Mouse (Mus musculus) bone marrow macrophage, adult 2 months (primary cell): ENCODE data around the gene Rnase1. TPM values are rescaled to one million over a fixed set of nuclear protein-coding genes. Genes with fewer than 3 reads are reported as not detected.
A peak's percentile ranks its signal among the peaks of the same experiment; 100 is the strongest.

ENCODE experiments used
- H3K27ac ChIP-seq: 2 replicates; pipeline ENCODE4 v1.5.1; 2012; ENCODE audit warnings: low read depth, low read length; ENCODE audit not compliant: insufficient read depth
- H3K4me1 ChIP-seq: 2 replicates; pipeline ENCODE4 v1.6.1; 2012; ENCODE audit warnings: low read length; ENCODE audit not compliant: control insufficient read depth, insufficient read depth
- H3K4me3 ChIP-seq: 2 replicates; pipeline ENCODE4 v1.5.1; 2012; ENCODE audit warnings: mild to moderate bottlenecking, low read length, moderate library complexity; ENCODE audit not compliant: insufficient read depth
- CTCF ChIP-seq: IDR thresholded peaks from 2 replicates; pipeline ENCODE4 v1.5.1; 2012; ENCODE audit warnings: low read depth, mild to moderate bottlenecking, low read length, moderate library complexity
- POLR2A ChIP-seq: IDR thresholded peaks from 2 replicates; pipeline ENCODE4 v1.6.1; 2012; ENCODE audit warnings: mild to moderate bottlenecking, low read depth, low read length, borderline replicate concordance
- polyA plus RNA-seq: library from polyadenylated mRNA; stranded (reverse); fragments of >200 nt; gene quantifications from 2 replicates; pipeline ENCODE4 v1.2.4, GENCODE M21; 2012; ENCODE audit not compliant: missing spikeins, insufficient read depth, insufficient read length

The Rnase1 gene
- polyA plus RNA-seq, 1 experiment: not detected

DNA sequence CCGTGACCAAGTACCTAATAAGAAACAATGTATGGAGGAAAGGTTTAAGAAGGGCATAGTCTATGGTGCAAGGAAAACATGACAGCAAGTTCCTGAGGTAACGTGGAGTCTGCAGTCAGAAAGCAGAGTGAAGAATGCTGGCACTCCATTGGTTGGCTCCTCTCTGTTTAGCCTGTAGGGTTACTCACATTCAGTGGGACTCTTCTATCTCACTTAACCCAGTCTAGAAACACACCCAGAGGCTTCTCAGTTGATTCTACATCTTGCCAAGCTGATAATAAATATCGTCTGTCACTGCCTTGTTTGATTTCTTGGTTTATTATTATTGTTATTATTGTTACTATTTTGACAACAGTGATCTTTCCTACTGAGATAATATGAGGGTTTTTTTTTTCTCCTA lies 4.0 kb downstream of the Rnase1 start:
- peaks cover 14% of the 10 kb centered on the region for H3K4me1 ChIP-seq
- H3K27ac ChIP-seq: no peak overlapping the region
- no peak for TF ChIP-seq CTCF
- no peak for TF ChIP-seq POLR2A
- no peak overlapping the region for H3K4me3 ChIP-seq

- TF ChIP-seq POLR2A (no peak), CTCF (no peak)
- no peak overlapping the region for H3K4me3 ChIP-seq
- no peak overlapping the region for H3K27ac ChIP-seq
- peaks cover 14% of the 10 kb centered on the region for H3K4me1 ChIP-seq
Measured at GRCm38 (mm10) chr14:51142119-51142518, 4.5 kb downstream of the Rnase1 start.

- no peak for TF ChIP-seq CTCF
- TF ChIP-seq POLR2A: no peak
- no peak overlapping the region for H3K4me3 ChIP-seq
- no peak overlapping the region for H3K27ac ChIP-seq
- peaks cover 14% of the 10 kb centered on the region for H3K4me1 ChIP-seq
Measured at GRCm38 (mm10) chr14:51140342-51140741, 6.2 kb downstream of the Rnase1 start.

DNA sequence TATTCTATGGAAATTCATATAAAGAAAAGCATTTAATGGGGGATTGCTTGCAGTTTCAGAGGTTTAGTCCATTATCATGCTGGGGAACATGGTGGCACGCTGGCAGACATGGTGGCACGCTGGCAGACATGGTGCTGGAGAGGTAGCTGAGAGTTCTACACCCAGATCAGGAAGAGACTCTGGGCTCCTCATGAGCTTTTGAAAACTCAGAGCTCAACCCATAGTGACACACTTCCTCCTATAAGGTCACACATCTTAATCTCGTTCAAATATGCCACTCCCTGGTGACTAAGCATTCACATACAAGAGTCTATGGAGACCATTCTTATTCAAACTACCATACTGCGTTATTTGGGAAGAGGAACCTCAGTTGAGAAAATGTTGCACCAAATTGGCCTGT lies 14.2 kb downstream of the Rnase1 start:
- peaks cover 26% of the 10 kb centered on the region for H3K4me1 ChIP-seq
- no peak overlapping the region for H3K4me3 ChIP-seq
- H3K27ac ChIP-seq: 0 out of 2 replicates have a peak overlapping the region, but pooled peaks have one; percentile 16
- no peak for TF ChIP-seq CTCF
- TF ChIP-seq POLR2A: no peak

GRCm38 (mm10) chr14:51131086-51131815 lies 15.3 kb downstream of the Rnase1 start:
- no peak overlapping the region for H3K27ac ChIP-seq
- no peak overlapping the region for H3K4me3 ChIP-seq
- peaks cover 27% of the 10 kb centered on the region for H3K4me1 ChIP-seq
- TF ChIP-seq POLR2A: no peak
- TF ChIP-seq CTCF: no peak

DNA sequence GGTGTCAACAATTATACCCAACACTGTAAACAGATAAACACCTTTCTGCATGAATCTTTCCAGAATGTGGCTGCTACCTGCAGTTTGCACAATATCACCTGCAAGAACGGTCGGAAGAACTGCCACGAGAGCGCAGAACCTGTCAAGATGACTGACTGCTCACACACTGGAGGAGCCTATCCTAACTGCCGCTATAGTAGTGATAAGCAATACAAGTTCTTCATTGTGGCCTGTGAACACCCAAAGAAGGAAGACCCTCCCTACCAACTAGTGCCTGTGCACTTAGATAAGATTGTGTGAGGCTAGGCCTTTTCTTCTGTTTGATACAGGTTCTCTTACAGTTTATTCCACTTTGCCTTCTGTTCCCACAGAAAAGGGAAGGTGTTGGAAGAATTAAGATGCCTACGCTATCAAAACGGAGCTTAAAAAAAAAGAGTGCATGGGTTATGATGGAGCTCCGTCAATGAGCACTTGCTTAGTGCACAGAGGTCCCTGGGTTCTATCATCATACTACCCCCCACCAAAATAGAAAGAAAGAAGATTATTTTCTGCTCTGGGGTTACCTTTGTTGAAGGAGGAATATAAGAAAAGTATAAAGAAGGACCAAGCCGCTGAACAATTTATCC lies 16.2 kb downstream of the Rnase1 start:
- Histone ChIP-seq H3K4me3 (no peak overlapping the region), H3K4me1 (peaks cover 27% of the 10 kb centered on the region), H3K27ac (no peak overlapping the region)
- no peak for TF ChIP-seq CTCF
- TF ChIP-seq POLR2A: no peak

DNA sequence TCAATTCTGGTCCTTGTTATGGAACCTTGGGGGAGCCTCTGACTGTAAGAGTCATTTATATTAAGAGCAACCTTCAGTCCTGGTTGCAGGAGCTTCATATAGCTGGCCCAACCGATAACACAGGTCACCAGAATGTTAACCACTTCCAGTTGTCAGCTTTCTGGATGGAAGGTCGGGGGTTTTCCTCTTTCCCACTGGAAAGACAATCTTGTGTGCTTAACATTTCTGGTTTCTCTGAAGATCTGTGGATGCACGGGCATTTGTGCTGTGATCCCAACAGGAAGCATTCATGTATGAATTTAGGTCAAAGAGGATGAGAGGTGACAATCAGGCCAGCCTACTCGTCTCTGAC lies 17.0 kb downstream of the Rnase1 start:
- peaks cover 27% of the 10 kb centered on the region for H3K4me1 ChIP-seq
- no peak overlapping the region for H3K4me3 ChIP-seq
- peak overlapping the region; percentile 83 for H3K27ac ChIP-seq
- TF ChIP-seq CTCF (no peak), POLR2A (no peak)

GRCm38 (mm10) chr14:51128775-51129623 lies 17.6 kb downstream of the Rnase1 start:
- H3K4me3 ChIP-seq: peak overlapping the region; percentile 40
- peaks cover 27% of the 10 kb centered on the region for H3K4me1 ChIP-seq
- H3K27ac ChIP-seq: peak overlapping the region; percentile 83
- TF ChIP-seq CTCF (no peak), POLR2A (no peak)

DNA sequence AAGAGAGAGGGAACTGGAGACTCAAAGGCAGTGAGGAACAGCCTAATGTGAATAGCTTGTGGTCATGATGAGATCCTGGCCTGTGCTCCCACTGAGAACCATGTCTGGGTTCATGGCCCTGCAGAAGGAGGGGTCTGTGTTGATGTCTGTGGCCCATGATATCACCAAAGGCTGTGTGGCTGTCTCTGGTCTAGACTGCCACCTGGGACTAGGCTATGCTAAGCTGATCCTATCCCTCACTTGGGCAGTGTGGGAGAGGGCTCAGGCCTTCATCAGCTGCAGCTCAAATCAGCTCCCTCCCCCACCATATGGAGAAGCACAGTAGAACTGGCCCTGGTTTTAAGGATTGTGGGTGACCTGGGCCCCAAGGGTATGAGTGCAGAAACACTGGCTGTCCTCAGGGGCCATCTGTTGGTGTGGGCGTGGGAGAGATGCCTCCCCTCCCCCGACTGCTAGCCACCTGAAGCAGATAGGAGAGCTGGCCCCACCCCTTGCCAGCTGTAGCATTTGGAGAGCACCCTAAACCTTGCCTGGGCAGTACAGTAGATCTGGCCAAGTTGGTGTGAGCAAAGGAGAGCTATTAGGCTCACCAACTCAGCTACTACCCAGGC lies 18.8 kb downstream of the Rnase1 start:
- peaks cover 27% of the 10 kb centered on the region for H3K4me1 ChIP-seq
- H3K4me3 ChIP-seq: no peak overlapping the region
- peak overlapping the region; percentile 68 for H3K27ac ChIP-seq

More for the DNA sequence above, 18.8 kb downstream of the Rnase1 start:
- TF ChIP-seq POLR2A: no peak
- TF ChIP-seq CTCF: no peak
